Mouse (Mus musculus): ENCODE results near the gene Nipa1. TPM values are rescaled to one million over a fixed set of nuclear protein-coding genes. Genes with fewer than 3 reads are reported as not detected.

Gene Nipa1
- polyA plus RNA-seq (2012; rRNA removed), result 9.6 and 11.8 TPM in 2 replicates

- Histone ChIP-seq H3K4me1 (ENCODE audit: control insufficient read depth, insufficient read depth, low read length) (peaks cover 2% of the 10 kb centered on the region; the same call in 1 of the 2 replicates), H3K4me3 (replicated peaks; ENCODE audit: extremely low read depth, low read depth, low read length) (peak within 1 kb of the TSS; percentile 69)
- TF ChIP-seq POLR2A (IDR thresholded peaks at IDR 0.05; ENCODE audit: borderline replicate concordance, extremely low read depth, low read depth, low read length) (no peak), CTCF (IDR thresholded peaks at IDR 0.05; ENCODE audit: insufficient read depth, low read length) (no peak)
- 36% methylated on average over 3 of the region's 3 CpGs for WGBS
- DNase-seq, result no peak
Observed at GRCm38 (mm10) chr7:56019930-56020253, at the start of gene Nipa1. TSS of gene Nipa1 (minus strand) at chr7:56019954.

- no peak for DNase-seq
- no peak overlapping the region for H3K4me3 ChIP-seq (replicated peaks; ENCODE audit: extremely low read depth, low read depth, low read length)
- H3K4me1 ChIP-seq (ENCODE audit: control insufficient read depth, insufficient read depth, low read length), result no peaks in the 10 kb centered on the region; the same call in 1 of the 2 replicates
- WGBS, result 100% methylated on average over 1 of the region's 1 CpGs
- TF ChIP-seq CTCF (IDR thresholded peaks at IDR 0.05; ENCODE audit: insufficient read depth, low read length) (no peak), POLR2A (IDR thresholded peaks at IDR 0.05; ENCODE audit: borderline replicate concordance, extremely low read depth, low read depth, low read length) (no peak)
Observed at GRCm38 (mm10) chr7:56066634-56067033, 46.9 kb upstream of the Nipa1 start.

- no peak for DNase-seq
Observed at GRCm38 (mm10) chr7:56066136-56066535, 46.4 kb upstream of the Nipa1 start.

GRCm38 (mm10) chr7:56064876-56065275 is 45.1 kb upstream of the Nipa1 start:
- WGBS, result 87% methylated on average over 1 of the region's 1 CpGs
- no peak for DNase-seq
- TF ChIP-seq POLR2A (IDR thresholded peaks at IDR 0.05; ENCODE audit: borderline replicate concordance, extremely low read depth, low read depth, low read length) (no peak), CTCF (IDR thresholded peaks at IDR 0.05; ENCODE audit: insufficient read depth, low read length) (no peak)
- no peak overlapping the region for H3K4me3 ChIP-seq (replicated peaks; ENCODE audit: extremely low read depth, low read depth, low read length)
- no peaks in the 10 kb centered on the region; the same call in 1 of the 2 replicates for H3K4me1 ChIP-seq (ENCODE audit: control insufficient read depth, insufficient read depth, low read length)

More at GRCm38 (mm10) chr7:56066136-56066535, 46.4 kb upstream of the Nipa1 start:
- 21% methylated on average over 2 of the region's 2 CpGs for WGBS
- no peaks in the 10 kb centered on the region; the same call in 1 of the 2 replicates for H3K4me1 ChIP-seq (ENCODE audit: control insufficient read depth, insufficient read depth, low read length)
- no peak for TF ChIP-seq CTCF (IDR thresholded peaks at IDR 0.05; ENCODE audit: insufficient read depth, low read length)
- TF ChIP-seq POLR2A (IDR thresholded peaks at IDR 0.05; ENCODE audit: borderline replicate concordance, extremely low read depth, low read depth, low read length), result no peak
- H3K4me3 ChIP-seq (replicated peaks; ENCODE audit: extremely low read depth, low read depth, low read length), result no peak overlapping the region

- no peak for DNase-seq
- H3K4me3 ChIP-seq (replicated peaks; ENCODE audit: extremely low read depth, low read depth, low read length), result no peak overlapping the region
- TF ChIP-seq CTCF (IDR thresholded peaks at IDR 0.05; ENCODE audit: insufficient read depth, low read length), result no peak
- TF ChIP-seq POLR2A (IDR thresholded peaks at IDR 0.05; ENCODE audit: borderline replicate concordance, extremely low read depth, low read depth, low read length), result no peak
- no peaks in the 10 kb centered on the region; the same call in none of the 2 replicates for H3K4me1 ChIP-seq (ENCODE audit: control insufficient read depth, insufficient read depth, low read length)
- 82% methylated on average over 3 of the region's 3 CpGs for WGBS
Observed at GRCm38 (mm10) chr7:56055338-56055737, 35.6 kb upstream of the Nipa1 start.

GRCm38 (mm10) chr7:56052996-56053395 is 33.2 kb upstream of the Nipa1 start:
- TF ChIP-seq POLR2A (IDR thresholded peaks at IDR 0.05; ENCODE audit: borderline replicate concordance, extremely low read depth, low read depth, low read length), result no peak
- no peak for TF ChIP-seq CTCF (IDR thresholded peaks at IDR 0.05; ENCODE audit: insufficient read depth, low read length)
- no peak overlapping the region for H3K4me3 ChIP-seq (replicated peaks; ENCODE audit: extremely low read depth, low read depth, low read length)
- no peaks in the 10 kb centered on the region; the same call in none of the 2 replicates for H3K4me1 ChIP-seq (ENCODE audit: control insufficient read depth, insufficient read depth, low read length)
- no peak for DNase-seq

- no peaks in the 10 kb centered on the region; the same call in none of the 2 replicates for H3K4me1 ChIP-seq (ENCODE audit: control insufficient read depth, insufficient read depth, low read length)
- WGBS, result 0% methylated on average over 18 of the region's 18 CpGs
- TF ChIP-seq CTCF (IDR thresholded peaks at IDR 0.05; ENCODE audit: insufficient read depth, low read length), result no peak
- peak overlapping the region; percentile 92 for H3K4me3 ChIP-seq (replicated peaks; ENCODE audit: extremely low read depth, low read depth, low read length)
- DNase-seq, result peak; percentile 49
Observed at GRCm38 (mm10) chr7:56050487-56050911, 30.7 kb upstream of the Nipa1 start.

- TF ChIP-seq POLR2A (IDR thresholded peaks at IDR 0.05; ENCODE audit: borderline replicate concordance, extremely low read depth, low read depth, low read length), result peak; percentile 84
- TF ChIP-seq CTCF (IDR thresholded peaks at IDR 0.05; ENCODE audit: insufficient read depth, low read length), result no peak
- WGBS, result under 1% methylated on average over 47 of the region's 47 CpGs
Observed at GRCm38 (mm10) chr7:56049831-56050321, 30.1 kb upstream of the Nipa1 start, which contains the start of gene Herc2. TSS of gene Herc2 (plus strand) at chr7:56050196.

GRCm38 (mm10) chr7:56047178-56047577 is 27.4 kb upstream of the Nipa1 start:
- 80% methylated on average over 1 of the region's 1 CpGs for WGBS
- no peak for TF ChIP-seq CTCF (IDR thresholded peaks at IDR 0.05; ENCODE audit: insufficient read depth, low read length)
- no peak for TF ChIP-seq POLR2A (IDR thresholded peaks at IDR 0.05; ENCODE audit: borderline replicate concordance, extremely low read depth, low read depth, low read length)
- H3K4me3 ChIP-seq (replicated peaks; ENCODE audit: extremely low read depth, low read depth, low read length), result no peak overlapping the region
- H3K4me1 ChIP-seq (ENCODE audit: control insufficient read depth, insufficient read depth, low read length), result no peaks in the 10 kb centered on the region; the same call in none of the 2 replicates
- no peak for DNase-seq

More at GRCm38 (mm10) chr7:56049831-56050321, 30.1 kb upstream of the Nipa1 start, which contains the start of gene Herc2:
- no peaks in the 10 kb centered on the region; the same call in none of the 2 replicates for H3K4me1 ChIP-seq (ENCODE audit: control insufficient read depth, insufficient read depth, low read length)
- peak; percentile 99 for DNase-seq
- H3K4me3 ChIP-seq (replicated peaks; ENCODE audit: extremely low read depth, low read depth, low read length), result peak within 1 kb of the TSS; percentile 92

GRCm38 (mm10) chr7:56044267-56044629 is 24.5 kb upstream of the Nipa1 start:
- Histone ChIP-seq H3K4me3 (replicated peaks; ENCODE audit: extremely low read depth, low read depth, low read length) (no peak overlapping the region), H3K4me1 (ENCODE audit: control insufficient read depth, insufficient read depth, low read length) (no peaks in the 10 kb centered on the region)
- DNase-seq, result no peak
- WGBS, result 72% methylated on average over 3 of the region's 3 CpGs
- no peak for TF ChIP-seq POLR2A (IDR thresholded peaks at IDR 0.05; ENCODE audit: borderline replicate concordance, extremely low read depth, low read depth, low read length)
- no peak for TF ChIP-seq CTCF (IDR thresholded peaks at IDR 0.05; ENCODE audit: insufficient read depth, low read length)

All from lung, adult 2 months (tissue).